Mouse (Mus musculus) adipocyte (in vitro differentiated cells): ENCODE results near the gene Ppfibp1.
"Not testable (repeated sequence)": the region's sequence is repeated elsewhere in the genome, so short reads cannot be mapped to it uniquely, and the experiment has no call there.

Source experiments
- DNase-seq: peaks from one replicate; pipeline ENCODE4 v3.0.0-alpha.2; 2016; ENCODE audit warnings: low spot score

Ppfibp1 gene

DNA sequence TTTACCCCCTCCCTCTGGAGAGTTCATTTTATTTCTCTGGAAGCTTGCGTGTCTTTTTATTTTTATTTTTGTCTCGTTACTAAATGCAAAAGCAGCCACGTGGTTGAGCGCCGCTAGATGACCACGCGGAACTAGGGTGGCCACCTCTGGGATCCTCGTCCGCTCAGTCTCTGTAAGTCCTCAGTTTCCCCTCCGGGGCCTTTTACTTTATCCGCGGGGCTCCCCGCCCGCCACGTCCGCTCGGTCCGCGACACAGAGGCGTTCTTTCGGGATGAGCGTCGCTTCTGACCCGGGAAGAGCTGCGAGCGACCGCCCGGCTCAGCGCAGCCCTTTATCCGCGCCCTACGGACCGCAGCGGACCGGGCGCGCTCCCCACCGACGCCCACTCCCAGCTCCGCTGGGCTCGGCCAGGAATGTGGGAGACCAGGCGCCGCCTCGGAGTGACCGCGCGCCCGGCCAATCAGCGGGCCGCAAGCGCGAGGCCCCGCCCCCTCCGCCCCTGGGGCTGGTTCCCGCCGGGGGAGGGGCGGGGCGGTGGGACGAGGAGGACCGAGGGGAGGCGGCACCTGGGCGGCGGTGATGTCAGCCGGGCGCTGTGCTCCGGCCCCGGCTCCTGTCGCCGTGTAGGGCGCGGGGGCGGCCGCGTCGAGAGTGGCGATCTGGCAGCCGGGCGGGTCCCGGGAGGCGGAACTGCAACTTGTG is at the start of gene Ppfibp1:
Ppfibp1 (plus strand) TSS at position 530 of the 702 bp plus-strand sequence.
- peak; percentile 95 for DNase-seq

DNA sequence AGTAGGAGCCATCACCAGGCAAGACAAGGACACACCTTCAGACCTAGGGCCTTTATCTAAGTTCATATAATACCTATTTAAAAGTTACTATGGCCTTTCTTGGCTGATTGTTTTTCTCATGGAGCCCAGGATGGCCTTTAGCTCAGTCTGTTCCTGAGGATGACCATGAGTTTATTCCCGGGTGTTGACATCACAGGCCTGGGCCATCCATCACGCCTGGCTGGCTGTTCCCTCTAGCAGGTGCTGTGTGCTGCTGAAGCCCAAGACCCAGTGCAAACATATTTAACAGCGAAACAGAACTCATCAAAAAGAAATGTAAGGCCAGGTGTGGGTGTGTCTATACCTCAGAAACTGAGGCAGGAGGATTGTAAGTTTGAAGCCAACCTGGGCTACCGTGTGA is 49.4 kb upstream of the Ppfibp1 start:
- DNase-seq: no peak

DNA sequence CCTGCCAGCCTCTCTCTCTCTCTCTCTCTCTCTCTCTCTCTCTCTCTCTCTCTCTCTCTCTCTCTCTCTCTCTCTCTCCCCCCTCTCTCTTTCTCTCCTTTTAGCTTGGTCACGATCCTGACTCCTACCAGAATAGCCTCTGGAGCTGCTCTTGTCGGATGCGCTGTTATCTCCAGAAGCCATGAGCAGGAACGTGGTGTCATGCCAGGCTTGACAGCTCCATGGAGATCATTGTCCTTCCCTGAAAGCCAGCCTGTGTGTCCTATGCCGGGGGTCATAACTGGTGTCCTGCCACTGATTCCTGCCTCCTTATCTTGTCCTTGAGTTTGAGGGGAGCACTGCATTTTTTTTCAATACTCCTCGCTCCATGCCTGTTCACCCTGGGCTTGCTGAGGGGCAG is 43.4 kb upstream of the Ppfibp1 start:
- no peak for DNase-seq

DNA sequence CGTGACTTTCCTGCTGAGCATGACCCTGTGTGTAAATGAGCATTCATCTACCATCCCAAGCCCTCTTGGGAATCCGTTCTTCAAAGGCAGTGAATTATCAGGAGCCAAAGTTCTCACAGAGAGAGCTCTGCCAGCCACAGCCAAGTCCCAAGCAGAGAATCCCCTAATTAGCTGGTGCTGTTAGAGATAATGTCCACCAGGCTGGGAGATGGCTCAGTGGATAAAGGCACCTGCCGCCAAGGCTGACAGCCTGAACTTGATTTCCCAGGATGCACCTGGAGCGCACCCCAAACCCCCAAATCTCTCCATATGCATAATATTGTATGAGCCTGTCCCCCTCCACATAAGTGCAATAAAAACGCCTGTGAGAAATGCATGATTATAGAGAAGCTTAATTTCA is 42.9 kb upstream of the Ppfibp1 start:
- no peak for DNase-seq

DNA sequence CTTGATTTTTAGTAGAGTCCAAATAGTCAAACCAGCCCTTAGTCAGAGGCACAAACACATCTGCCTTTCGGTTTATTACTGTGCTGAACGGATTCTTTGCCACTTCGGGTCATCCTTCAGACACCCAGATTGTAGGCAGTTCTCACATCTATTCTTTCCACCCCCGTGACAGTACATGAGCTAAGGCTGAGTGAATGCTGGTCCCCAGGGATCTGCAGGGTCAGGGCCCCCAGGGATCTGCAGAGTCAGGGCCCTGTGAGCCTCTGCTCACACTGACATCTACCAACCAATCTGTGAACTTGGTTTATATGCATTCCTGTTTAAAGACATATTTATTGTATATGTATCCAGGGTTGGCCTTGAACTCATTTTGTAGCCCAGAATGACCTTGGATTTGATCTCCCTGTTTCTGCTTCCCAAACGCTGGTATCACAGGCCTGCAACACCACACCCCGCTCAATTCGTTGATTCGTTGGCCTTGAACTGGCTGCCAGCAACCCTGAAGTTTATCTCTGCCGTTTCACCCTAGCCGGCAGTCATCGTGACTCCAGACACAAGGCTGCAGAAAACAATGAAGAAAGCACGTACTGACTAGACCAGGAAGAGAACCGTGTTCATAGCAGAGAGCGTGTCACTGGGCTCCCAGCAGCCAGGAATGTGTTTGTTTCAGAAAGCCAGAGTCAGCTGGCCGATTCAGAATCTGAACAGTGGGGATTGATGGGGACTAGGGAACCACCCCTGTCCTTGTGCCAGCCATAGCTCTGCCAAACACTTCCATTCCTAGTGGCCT is 42.1 kb upstream of the Ppfibp1 start:
- peak; percentile 72 for DNase-seq

DNA sequence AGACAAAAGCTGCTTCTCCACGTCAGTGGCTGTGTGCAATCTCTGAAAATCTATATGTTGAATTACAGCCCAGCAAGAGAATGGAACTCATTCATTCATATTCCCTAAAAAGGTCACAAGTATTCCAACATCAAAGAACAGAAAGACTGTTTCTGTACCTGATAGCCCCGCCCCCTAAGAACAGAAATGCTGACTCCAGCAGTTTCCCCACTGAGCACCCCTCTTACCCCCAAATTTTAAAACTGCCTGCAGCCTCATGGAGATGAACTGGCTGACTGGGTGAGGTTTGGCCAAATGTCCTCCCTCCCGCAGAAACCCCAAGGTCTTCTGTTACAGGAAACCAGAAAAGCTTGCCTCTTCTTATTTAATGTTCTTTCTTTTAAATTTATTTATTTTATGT is 40.9 kb upstream of the Ppfibp1 start:
- DNase-seq: no peak

DNA sequence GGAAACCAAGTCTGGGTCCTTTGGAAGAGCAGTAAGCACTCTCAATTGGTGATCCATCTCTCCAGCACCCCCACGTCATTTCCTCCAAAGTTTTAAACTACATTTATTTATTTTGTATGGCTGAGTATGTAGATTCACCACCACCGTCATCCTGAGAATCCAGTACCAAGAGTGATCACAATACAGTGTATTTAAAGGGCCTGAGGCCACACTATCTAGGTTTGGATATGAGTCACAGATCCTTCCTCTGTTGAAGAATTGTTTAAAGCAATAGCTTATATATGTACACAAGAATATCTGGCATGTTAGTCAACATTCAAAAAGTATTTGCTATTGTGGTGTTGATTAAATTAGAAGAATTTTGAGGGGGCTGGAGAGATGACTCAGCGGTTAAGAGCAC is 40.0 kb upstream of the Ppfibp1 start:
- no peak for DNase-seq

DNA sequence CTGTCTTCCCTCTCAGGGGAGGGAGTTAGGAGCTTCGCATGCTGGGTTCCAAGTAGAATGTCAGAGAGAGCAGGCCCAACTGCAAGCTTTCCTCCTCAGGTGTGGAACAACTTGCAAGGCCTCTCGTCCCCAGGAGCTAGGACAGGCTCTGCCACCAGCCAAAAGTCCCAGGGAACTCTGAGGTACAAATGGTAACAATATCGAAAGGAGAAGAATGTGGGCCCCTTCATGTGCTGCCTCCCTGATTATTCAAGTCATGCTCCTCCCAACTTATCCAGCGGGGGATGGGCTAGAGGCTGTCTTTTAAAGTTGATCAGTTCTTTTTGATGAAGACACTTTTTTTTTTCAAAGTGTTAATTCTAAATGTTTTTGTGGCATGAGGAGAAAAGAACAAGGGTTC is 38.2 kb upstream of the Ppfibp1 start, which contains the start of gene Smco2:
Smco2 (plus strand) TSS at position 55 of the 400 bp plus-strand sequence.
- DNase-seq: no peak

DNA sequence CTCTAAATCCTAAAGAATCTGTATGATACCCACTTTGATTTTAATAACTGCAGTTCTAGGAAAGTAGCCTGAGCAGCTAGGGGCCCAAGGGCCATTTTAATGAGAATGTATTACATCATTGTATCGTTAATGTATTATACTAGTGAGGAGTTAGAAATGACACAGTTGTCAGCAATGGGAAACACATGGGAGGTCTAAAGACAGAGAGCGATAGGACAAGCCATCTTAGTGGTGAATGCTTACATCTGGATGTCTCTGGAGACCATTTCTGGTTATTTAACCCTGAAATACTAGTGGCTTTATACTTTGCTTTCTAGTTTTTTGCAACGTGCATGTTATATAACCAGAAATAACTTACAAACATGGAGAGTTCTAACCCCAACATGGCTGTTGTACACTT is 36.4 kb upstream of the Ppfibp1 start:
- DNase-seq: no peak

DNA sequence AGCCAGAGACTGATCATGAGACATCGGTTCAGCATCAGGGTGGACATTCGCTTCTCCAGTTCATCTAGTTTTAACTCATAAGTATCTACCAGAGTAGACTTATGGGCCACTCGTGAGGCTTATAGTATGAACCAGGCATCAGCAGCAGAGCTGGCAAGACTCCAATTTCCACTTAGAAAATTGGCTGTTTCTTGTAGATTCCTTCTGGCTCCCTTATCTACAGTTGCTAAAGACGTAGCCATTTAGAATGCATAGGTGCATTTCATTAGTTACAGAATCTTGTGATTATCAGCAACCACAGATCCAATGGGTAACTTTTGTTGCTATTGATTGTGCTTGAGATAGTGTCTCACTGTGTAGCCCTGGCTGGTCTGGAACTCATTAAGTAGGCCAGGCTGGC is 35.5 kb upstream of the Ppfibp1 start:
- no peak for DNase-seq

DNA sequence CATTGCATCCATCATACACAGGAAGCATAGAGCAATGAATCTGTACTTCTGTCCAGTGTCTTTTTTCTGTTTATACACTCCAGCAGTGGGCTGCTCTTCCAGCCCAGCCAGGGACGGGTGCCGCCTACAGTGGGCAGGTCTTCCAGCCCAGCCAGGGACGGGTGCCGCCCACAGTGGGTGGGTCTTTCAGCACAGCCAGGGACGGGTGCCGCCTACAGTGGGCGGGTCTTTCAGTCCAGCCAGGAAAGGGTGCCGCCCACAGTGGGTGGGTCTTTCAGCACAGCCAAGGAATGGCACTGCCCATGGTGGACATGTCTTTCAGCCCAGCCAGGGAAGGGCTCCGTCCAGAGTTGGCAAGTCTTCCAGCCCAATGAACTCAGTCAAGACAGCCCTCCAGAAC is 33.1 kb upstream of the Ppfibp1 start:
- DNase-seq: no peak

DNA sequence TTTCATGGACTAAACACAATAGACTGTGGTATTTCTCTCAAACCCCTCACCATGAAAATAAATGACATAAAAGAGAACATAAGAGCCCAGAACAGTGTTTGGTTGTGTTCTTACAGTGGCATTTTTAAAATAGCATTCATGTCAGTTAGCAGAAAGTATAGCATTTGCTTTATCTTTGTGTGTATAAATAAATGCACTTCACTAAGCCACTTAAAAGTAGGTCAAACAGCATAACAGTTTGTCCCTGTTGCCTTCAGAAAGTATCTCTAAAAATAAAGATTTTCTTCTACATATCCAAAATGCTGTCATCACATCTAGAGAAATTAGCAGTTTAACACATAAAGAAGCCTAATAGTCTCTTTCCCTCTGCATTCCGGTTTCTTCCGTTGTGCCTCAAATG is 30.9 kb upstream of the Ppfibp1 start:
- DNase-seq: no peak

DNA sequence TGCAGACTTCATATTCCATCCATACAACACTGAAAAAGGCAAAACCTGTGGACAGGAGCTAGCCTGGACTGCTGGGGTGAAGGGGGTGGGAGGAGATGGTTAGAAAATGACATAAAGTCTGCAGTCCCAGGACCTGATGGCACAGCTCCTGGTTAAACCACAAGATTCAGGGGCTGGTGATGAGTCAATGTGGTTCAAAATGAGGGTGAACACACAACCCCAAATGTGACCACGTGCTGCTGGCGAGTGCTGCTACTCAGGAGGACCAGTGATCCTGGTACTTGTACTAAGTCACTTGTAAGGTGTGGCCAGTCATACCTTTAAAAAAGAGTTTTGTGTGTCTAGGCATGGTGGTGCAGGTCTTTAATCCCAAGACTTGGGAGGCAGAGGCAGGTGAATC is 25.1 kb upstream of the Ppfibp1 start:
- no peak for DNase-seq

DNA sequence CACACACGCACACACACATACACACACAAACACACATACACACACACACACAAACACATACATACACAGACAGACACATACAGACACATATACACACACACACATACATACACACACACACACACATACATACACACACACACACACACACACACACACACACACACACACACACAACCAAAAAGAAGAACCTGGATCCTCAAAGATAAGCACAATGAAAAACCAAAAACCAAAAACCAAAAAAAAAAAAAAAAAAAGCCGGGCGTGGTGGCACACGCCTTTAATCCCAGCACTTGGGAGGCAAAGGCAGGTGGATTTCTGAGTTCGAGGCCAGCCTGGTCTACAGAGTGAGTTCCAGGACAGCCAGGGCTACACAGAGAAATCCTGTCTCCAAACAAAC is 23.9 kb upstream of the Ppfibp1 start:
- DNase-seq: not testable (repeated sequence)

DNA sequence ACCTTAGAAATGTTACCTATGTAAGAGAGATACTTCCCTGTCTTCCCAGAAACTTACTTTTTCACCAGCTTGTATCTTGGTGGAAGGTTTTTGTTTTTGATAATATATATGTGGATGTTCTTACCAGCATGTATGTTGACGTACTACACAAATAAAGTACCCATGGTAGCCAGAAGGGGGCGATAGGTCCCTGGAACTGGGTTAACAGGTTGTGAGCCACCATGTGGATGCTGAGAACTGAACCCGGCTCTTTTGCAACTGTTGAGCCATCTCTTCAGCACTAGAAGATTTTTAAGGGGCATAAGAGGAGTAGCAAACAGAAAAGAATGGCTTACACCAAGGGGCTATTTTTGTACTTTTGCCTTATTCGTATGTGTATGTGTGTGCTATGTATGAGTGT is 22.6 kb upstream of the Ppfibp1 start:
- DNase-seq: no peak

DNA sequence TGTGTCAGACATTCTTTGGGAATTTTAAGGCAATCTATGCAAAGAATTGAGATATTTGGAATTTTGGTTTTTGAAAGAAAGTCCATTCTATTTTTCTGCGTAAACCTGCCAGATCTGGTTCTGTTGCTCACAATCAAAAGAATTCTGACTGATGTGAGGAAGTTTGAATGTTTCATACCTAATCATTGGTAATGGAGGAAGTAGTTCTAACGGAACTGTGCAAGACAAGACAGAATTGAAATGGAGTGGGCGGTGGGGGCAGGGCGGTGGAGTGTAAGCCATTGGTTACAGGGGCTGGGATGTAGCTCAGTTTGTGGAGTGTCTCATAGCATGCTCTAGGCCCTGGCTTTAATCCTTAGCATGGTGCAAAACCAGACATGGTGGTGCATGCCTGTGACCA is 16.3 kb upstream of the Ppfibp1 start:
- no peak for DNase-seq

DNA sequence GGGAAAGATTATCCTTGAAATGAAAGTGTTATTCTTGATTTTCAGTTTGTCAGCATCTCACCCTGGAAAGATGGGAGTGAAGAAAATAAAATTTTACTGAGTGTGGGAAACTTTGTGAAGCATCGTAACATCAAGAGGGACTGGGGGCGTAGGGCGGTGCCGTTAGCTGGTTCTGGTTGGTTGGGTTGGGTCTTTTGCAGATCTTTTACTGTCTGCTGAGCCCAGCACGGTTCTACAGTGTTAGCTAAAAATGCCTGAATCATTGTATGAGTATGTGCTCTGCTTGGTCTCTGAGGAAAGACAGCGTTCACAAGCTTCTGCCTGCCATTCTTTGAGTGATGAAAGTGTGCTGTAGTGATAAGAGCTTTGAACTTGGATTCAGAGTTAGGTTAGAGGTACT is 13.9 kb upstream of the Ppfibp1 start:
- no peak for DNase-seq

DNA sequence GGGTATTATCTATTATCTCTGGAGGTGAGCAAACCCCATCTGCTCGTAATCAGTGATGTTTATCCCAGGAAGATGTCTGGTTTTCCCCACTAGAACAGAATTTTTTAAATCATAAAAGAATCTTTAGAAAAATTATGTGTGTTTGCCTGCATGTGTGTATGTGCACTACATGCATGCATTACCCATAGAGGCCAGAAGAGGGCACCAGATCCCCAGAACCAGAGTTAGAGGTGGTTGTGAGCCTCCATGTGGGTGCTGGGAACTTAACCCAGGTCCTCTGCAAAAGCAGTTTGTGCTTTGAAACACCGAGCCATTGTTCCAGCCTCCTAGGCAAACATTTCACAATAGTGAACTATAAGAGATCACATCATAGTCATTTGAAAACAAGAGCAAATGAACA is 11.5 kb upstream of the Ppfibp1 start:
- no peak for DNase-seq

DNA sequence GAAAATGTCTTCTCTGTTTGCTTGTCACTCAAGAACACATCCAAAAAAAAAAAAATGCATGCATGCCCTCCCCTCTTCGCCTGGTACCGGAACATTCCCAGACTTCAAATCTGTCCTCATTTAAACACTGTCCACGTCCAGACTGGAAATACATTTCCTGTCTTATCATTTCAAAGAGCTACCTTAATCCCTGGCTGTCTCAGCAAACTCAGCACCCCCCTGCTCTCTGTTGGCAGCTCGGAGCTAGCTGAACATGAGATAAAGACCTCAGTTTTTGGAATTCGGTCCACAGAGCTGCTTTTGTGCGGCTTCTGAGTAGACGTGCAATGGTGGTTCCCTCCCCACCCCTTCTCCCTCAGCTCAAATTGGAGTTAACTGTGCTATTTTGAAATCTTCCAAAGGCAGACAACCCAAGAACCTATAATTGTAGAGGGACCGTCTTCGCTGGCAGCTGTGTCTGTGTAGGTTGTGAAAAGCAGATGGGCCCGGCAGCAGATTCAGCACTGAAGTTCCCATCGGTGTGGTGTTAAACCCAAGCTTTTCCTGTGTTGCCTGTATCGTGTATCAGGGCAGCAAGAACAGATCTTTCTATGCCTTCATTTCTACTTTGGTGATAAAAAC is 10.8 kb upstream of the Ppfibp1 start:
- no peak for DNase-seq

DNA sequence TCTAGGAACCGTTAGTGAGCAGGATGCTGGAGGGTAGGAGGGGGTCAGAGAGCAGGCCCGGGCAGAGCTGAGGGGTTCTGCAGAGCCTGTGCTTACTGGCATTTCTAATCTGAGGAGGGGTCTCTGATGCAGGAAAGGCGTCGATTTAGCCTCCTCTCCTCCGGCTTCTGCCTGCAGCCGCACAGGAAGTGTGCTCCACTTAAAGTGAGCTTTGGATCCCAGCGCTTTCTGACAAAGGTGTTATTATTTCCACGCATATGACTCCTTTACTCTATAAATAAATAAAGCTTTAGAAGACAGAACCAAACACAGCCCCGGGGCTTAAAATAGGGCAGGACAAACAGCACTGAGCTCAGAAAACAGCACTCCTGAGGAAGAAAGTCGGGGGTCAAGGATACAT is 9.4 kb upstream of the Ppfibp1 start:
- no peak for DNase-seq

DNA sequence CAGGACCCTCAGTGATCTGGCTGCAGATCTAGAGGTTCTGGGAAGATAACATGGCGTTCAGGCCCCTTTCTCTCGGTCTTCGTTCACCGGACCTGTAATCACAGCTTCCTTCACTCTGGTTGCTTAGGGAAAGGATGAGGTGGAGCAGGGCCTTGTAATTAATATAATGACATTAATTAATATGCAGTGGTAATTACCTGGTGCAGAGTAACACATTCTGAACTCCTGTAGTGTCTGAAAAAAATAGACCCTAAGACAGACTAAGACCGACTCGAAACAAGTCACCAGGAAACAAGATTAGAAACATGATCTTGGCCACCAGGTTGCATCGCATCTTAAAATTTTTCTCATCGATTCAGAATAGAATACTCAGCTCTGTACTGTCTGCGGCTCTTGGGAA is 8.4 kb upstream of the Ppfibp1 start:
- no peak for DNase-seq

DNA sequence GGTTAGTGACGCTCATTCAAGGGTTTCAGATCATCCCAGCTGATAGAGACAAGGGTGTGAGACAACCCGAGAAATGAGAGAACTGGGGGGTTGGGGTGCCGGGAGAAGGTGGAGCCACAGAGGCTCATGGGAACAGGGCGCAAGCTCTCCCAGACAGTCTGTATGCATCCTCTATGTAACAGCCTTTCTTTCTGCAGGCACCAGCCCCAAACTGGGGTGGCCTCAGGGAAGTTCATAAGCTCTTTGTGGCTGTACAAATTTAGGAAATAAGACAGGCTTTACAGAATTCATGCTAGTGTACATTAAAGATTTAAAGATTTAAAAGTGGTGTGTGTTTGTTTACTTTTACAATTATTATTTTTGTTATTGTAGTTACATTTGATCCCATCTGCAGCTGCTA is 8.0 kb upstream of the Ppfibp1 start:
- DNase-seq: no peak
